Mouse (Mus musculus) forebrain, embryonic 11.5 days (tissue): Measurements from ENCODE around the gene Ddx24. TPM values are rescaled to one million over a fixed set of nuclear protein-coding genes. Genes with fewer than 3 reads are reported as not detected.

ENCODE experiments used
- ATAC-seq: fragments of 200-750 bp; cut with Nextera tagmentation; replicated peaks from 2 replicates; pipeline ENCODE4 v1.8.0; 2017; ENCODE audit warnings: moderate TSS enrichment; ENCODE audit not compliant: low FRiP score
- DNase-seq: peaks from one replicate; pipeline ENCODE4 v3.0.0-alpha.2; 2017; ENCODE audit warnings: low spot score
- H3K27ac ChIP-seq: fragments of 300-500 bp; sonication (generic); 2 replicates; pipeline ENCODE4 v1.5.1; 2014; ENCODE audit warnings: low read depth, low read length
- H3K27me3 ChIP-seq: fragments of 300-500 bp; sonication (generic); 2 replicates; pipeline ENCODE4 v1.6.1; 2014; ENCODE audit warnings: mild to moderate bottlenecking, low read length, mixed read lengths; ENCODE audit not compliant: control insufficient read depth, insufficient read depth
- H3K36me3 ChIP-seq: fragments of 300-500 bp; sonication (generic); 2 replicates; pipeline ENCODE4 v1.6.1; 2014; ENCODE audit warnings: mild to moderate bottlenecking, low read length, moderate library complexity, mixed read lengths; ENCODE audit not compliant: control insufficient read depth, insufficient read depth
- H3K4me1 ChIP-seq: fragments of 300-500 bp; sonication (generic); replicated peaks from 2 replicates; pipeline ENCODE4 v1.6.1; 2014; ENCODE audit warnings: low read length, mixed read lengths; ENCODE audit not compliant: control insufficient read depth, insufficient read depth
- H3K4me2 ChIP-seq: fragments of 300-500 bp; sonication (generic); 2 replicates; pipeline ENCODE4 v1.6.1; 2014; ENCODE audit warnings: low read depth, mild to moderate bottlenecking, low read length, moderate library complexity, mixed read lengths; ENCODE audit not compliant: severe bottlenecking
- H3K4me3 ChIP-seq: fragments of 300-500 bp; sonication (generic); 2 replicates; pipeline ENCODE4 v1.5.1; 2014; ENCODE audit warnings: low read depth, low read length
- H3K9ac ChIP-seq: fragments of 300-500 bp; sonication (generic); 2 replicates; pipeline ENCODE4 v1.6.1; 2014; ENCODE audit warnings: low read length
- H3K9me3 ChIP-seq: fragments of 300-500 bp; sonication (generic); 2 replicates; pipeline ENCODE4 v1.6.1; 2016; ENCODE audit warnings: low read length, mixed read lengths; ENCODE audit not compliant: control insufficient read depth
- WGBS: fragments of 180-500 bp; shearing (Covaris S2); extraction: QIAGEN DNeasy Blood & Tissue Kit; methylation state at CpG from one replicate; pipeline ENCODE4 v1.1.7; 2014; 5-methylcytosine and 5-hydroxymethylcytosine counted together
- polyA plus RNA-seq: library from polyadenylated mRNA; unstranded; fragments of >200 nt; fragmentation: Nextera tagmentation; extraction: Ambion mirVana; gene quantifications from 2 replicates; pipeline ENCODE4 v1.2.1, GENCODE M21; 2014

Ddx24 gene
- polyA plus RNA-seq, 1 experiment from 2014 or later: 109 TPM

GRCm38 (mm10) chr12:103367171-103367570, 58.5 kb downstream of the Ddx24 start:
- no peaks in the 10 kb centered on the region for H3K27me3 ChIP-seq
- H3K36me3 ChIP-seq: no peaks in the 10 kb centered on the region
- no peak overlapping the region for H3K27ac ChIP-seq
- H3K4me3 ChIP-seq: no peak overlapping the region
- WGBS: 76% methylated on average over 2 of the region's 2 CpGs
- no peak for ATAC-seq
- DNase-seq: no peak
- no peak overlapping the region for H3K4me2 ChIP-seq
- H3K9ac ChIP-seq: no peak overlapping the region
- H3K4me1 ChIP-seq: no peaks in the 10 kb centered on the region; the same call in 1 of the 2 replicates
- H3K9me3 ChIP-seq: no peaks in the 10 kb centered on the region

- no peak for ATAC-seq
- H3K9me3 ChIP-seq: no peaks in the 10 kb centered on the region
- H3K9ac ChIP-seq: no peak overlapping the region
- no peak for DNase-seq
- H3K4me1 ChIP-seq: no peaks in the 10 kb centered on the region
- whole genome bisulfite sequencing: 86% methylated on average over 3 of the region's 3 CpGs
- no peak overlapping the region for H3K4me2 ChIP-seq
- no peaks in the 10 kb centered on the region for H3K36me3 ChIP-seq
- H3K27ac ChIP-seq: no peak overlapping the region
- H3K27me3 ChIP-seq: no peaks in the 10 kb centered on the region
- H3K4me3 ChIP-seq: no peak overlapping the region
Observed at GRCm38 (mm10) chr12:103362336-103362735, 63.3 kb downstream of the Ddx24 start.

- Histone ChIP-seq H3K9me3 (no peaks in the 10 kb centered on the region), H3K27ac (no peak overlapping the region), H3K36me3 (no peaks in the 10 kb centered on the region), H3K4me2 (no peak overlapping the region), H3K27me3 (no peaks in the 10 kb centered on the region), H3K4me3 (no peak overlapping the region), H3K9ac (no peak overlapping the region), H3K4me1 (no peaks in the 10 kb centered on the region)
- ATAC-seq (no peak), DNase-seq (no peak)
- 90% methylated on average over 17 of the region's 17 CpGs for WGBS
Observed at GRCm38 (mm10) chr12:103361539-103362307, 63.9 kb downstream of the Ddx24 start.

GRCm38 (mm10) chr12:103360812-103361211, 64.8 kb downstream of the Ddx24 start:
- no peak overlapping the region for H3K27ac ChIP-seq
- no peak overlapping the region for H3K4me2 ChIP-seq
- 82% methylated on average over 8 of the region's 8 CpGs for whole genome bisulfite sequencing
- ATAC-seq (no peak), DNase-seq (no peak)
- H3K27me3 ChIP-seq: no peaks in the 10 kb centered on the region
- H3K4me1 ChIP-seq: no peaks in the 10 kb centered on the region
- no peak overlapping the region for H3K9ac ChIP-seq
- no peak overlapping the region for H3K4me3 ChIP-seq
- H3K36me3 ChIP-seq: no peaks in the 10 kb centered on the region
- no peaks in the 10 kb centered on the region for H3K9me3 ChIP-seq

- no peaks in the 10 kb centered on the region for H3K4me1 ChIP-seq
- 73% methylated on average over 4 of the region's 4 CpGs for WGBS
- H3K27ac ChIP-seq: no peak overlapping the region
- H3K4me2 ChIP-seq: no peak overlapping the region
- H3K4me3 ChIP-seq: no peak overlapping the region
- H3K9ac ChIP-seq: no peak overlapping the region
- H3K27me3 ChIP-seq: no peaks in the 10 kb centered on the region
- DNase-seq: no peak
- ATAC-seq: no peak
- H3K9me3 ChIP-seq: no peaks in the 10 kb centered on the region
- no peaks in the 10 kb centered on the region for H3K36me3 ChIP-seq
Observed at GRCm38 (mm10) chr12:103358951-103359801, 66.5 kb downstream of the Ddx24 start.

- Histone ChIP-seq H3K27me3 (no peaks in the 10 kb centered on the region), H3K9ac (no peak overlapping the region), H3K9me3 (no peaks in the 10 kb centered on the region), H3K4me3 (no peak overlapping the region), H3K4me2 (no peak overlapping the region), H3K4me1 (no peaks in the 10 kb centered on the region), H3K36me3 (no peaks in the 10 kb centered on the region), H3K27ac (no peak overlapping the region)
- ATAC-seq: no peak
- 85% methylated on average over 8 of the region's 8 CpGs for WGBS
- no peak for DNase-seq
Observed at GRCm38 (mm10) chr12:103358216-103358615, 67.4 kb downstream of the Ddx24 start.

Other genes starting within 250 kb of the Ddx24 start
- gene Prima1, start 183.7 kb downstream of the Ddx24 start, polyA plus RNA-seq: 0.31 and 0.95 TPM in 2 replicates
- 27.3 and 28.5 TPM in 2 replicates for gene Fam181a, start 114.9 kb downstream of the Ddx24 start, polyA plus RNA-seq
- 0.35 and 0.40 TPM in 2 replicates for gene Asb2, start 69.8 kb downstream of the Ddx24 start, polyA plus RNA-seq
- 12.7 and 15.0 TPM in 2 replicates for gene Otub2, start 37.1 kb downstream of the Ddx24 start, polyA plus RNA-seq
- 1.1 and 1.2 TPM in 2 replicates for gene 9330161L09Rik, start 18.0 kb downstream of the Ddx24 start, polyA plus RNA-seq
- 2.5 and 3.1 TPM in 2 replicates for gene Ifi27, start 8.4 kb upstream of the Ddx24 start, polyA plus RNA-seq
- 0.79 and 1.1 TPM in 2 replicates for gene Ifi27l2a, start 17.9 kb upstream of the Ddx24 start, polyA plus RNA-seq
- not detected in 2 replicates for gene Ifi27l2b, start 31.4 kb upstream of the Ddx24 start, polyA plus RNA-seq
- gene Ppp4r4, start 106.5 kb upstream of the Ddx24 start, polyA plus RNA-seq: 4.0 TPM in 2 replicates
- not detected in 2 replicates for gene Serpina10, start 205.6 kb upstream of the Ddx24 start, polyA plus RNA-seq
- not detected in 2 replicates for gene Serpina6, start 231.4 kb upstream of the Ddx24 start, polyA plus RNA-seq